Mouse (Mus musculus) kidney, adult 18-20 months (tissue): ENCODE results near the gene Mgat4d.
"Not testable (repeated sequence)": the region's sequence is repeated elsewhere in the genome, so short reads cannot be mapped to it uniquely, and the experiment has no call there.

ENCODE experiments used
- DNase-seq: peaks from one replicate; pipeline ENCODE4 v3.0.0; 2021

Gene Mgat4d

DNA sequence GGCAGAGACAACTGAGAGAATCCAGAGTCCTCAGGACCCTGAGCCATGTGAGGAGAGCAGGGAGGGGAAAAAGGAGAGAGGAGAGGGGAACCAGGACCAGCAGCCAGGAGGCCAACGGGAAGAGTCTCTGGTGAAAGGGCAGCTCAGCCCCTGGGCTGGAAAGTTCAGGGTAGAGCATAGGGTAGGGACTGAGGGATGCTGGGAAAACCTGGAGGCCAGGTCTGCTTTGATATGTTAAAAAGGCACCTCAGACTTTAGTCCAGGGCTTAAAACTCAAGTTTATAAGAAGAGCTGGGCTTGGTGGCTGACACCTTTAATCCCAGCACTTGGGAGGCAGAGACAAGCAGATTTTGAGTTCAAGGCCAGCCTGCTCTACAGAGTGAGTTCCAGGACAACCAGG lies 44.2 kb downstream of the Mgat4d start:
- DNase-seq = no peak

DNA sequence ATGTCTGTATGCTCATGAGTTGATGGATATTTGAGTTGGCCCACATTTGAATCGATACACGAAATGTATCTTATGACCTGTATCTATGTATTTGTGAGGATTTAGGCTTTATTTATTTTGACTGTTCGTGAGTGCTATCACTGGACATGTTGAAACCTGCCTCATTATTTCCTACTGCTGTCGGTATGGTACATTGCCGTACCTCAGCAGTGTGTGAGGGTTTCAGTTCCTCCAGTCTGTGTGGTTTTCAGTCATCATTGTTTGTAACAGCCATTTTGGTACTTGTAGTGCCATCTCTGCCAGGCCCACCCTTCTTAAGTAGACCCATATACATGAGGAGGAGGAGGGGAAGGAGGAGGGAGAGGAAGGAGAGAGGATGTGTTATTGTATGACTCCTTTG lies 46.1 kb downstream of the Mgat4d start:
- no peak for DNase-seq

DNA sequence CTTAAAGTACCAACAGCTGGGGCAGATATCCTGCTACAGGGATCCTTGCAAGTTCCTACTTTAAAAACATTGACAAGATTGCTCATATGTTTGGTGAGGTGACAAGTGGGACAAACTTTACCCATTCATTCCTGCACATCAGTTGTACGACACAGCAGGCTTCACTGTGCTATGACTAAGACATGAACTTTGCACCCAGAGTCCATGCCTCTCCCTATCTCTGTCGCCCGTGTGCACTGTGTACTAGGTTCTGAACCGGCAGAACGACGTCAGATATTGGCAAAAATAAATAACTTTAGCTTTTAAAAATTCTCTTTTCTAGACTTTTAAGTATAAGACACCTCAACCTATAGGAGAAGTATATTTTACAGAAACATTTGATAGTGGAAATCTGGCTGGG lies 48.4 kb downstream of the Mgat4d start:
- DNase-seq = no peak

DNA sequence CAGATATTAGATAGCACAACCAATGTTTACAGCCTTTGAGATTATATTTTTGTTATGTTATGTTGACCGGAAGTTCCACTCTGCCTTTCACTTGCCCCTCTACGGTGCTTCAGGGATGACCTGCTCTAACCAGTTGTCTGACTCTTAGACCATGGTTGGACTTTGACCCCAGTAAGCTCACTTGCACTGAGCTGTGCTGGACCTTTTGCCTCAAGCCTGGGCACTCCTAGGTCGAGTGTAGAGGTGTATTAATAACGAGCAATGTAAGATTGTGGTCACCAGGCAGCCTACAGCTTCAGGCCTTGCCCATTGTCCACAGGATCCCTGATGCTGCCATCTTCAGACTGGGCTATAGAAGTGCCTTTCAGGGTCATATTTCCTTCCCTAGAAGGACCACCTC lies 49.5 kb downstream of the Mgat4d start:
- DNase-seq = no peak

DNA sequence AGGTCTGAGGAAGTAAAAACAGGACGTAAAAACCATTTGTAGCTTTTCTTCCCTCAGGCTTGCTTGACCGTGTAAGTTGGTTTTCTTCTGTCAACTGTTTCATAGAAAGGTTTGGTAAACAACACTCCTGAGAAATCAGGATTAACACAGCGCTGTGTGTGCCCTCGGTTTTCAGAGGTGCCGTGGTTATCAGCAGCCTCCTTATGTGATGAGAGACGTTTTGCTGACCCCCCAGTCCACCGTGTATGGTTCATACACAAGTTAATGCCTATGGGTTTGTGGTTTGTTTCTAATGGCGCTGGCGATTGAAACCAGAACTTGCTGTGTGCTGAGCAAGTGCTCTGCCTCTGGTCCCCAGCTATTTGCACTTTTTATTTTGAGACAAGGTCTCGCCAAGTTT lies 57.3 kb downstream of the Mgat4d start:
- no peak for DNase-seq

DNA sequence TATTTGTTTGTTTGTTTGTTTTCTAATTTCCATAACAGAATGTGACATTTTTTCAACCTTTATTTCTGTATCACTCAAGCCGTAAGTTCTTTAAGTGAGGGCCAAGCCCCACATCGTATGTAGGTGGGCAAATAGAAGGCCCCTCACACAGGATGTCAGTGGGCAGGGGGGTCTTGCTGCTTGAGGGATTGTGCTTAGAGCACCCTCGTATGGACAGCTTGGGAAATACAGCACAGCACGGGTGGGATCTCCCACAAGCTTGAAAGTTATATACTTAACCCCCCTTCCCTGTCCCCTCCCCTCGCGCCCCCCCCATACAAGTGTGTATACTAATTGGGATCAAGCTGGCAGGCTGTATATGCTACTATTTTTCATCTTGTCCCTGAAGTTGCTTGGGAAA lies 58.6 kb downstream of the Mgat4d start:
- no peak for DNase-seq

DNA sequence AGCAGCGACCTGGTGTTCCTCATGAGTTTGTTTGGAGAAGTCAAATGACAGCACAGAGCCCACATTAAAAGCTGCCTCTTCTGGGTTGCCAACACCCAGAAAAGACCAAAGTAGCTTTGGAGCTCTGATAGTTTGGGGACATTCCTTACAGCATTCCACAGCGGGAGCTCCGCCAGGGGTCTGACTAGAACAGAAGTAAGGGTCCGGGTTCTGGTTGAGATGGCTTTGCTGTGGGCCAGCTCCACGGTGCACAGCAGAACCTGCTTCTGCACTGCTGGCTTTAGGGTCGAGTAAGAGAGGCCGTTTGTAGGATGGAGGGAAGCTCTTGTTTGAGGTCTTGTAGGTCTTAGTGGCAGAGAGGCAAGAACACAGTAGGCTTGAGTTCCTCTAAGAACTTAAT lies 60.2 kb downstream of the Mgat4d start:
- DNase-seq = no peak

DNA sequence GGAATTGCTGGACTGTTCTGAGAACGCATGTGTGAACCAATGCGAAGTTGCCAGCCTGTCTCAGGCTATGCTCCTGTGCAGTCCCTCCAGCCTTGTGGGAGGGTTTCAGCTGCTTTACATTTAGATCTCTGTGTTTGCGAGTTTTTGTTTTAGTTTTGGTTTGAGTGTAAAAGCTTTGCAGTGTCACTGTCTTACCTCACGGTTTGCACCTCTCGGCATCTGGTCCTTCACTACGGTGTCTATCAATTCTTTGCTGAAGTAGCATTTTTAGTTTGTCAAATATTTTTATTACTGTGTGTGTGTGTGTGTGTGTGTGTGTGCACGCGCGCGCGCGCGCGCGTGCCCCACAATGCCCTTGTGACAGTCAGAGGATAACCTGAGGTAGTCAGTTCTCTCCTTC lies 68.6 kb downstream of the Mgat4d start:
- no peak for DNase-seq

DNA sequence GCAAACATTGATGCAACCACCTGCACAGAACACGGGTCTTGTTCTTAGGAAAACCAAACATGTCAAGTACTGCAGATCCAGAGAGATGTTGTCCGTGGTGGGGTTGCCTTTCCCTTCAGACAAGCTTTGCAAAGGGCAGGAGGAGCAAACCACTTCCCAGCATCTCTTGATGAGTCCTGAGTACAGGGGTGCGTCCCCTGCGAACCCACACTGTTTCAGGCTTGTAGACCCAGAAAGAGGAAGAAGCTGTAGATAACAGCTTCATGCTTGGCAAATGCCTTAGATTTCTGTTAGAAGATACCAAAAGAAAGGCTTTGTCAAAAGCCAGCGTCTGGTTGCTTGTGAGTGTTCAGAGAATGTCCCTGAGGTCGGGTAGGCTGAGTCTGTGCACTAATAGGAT lies 69.7 kb downstream of the Mgat4d start:
- DNase-seq = no peak

DNA sequence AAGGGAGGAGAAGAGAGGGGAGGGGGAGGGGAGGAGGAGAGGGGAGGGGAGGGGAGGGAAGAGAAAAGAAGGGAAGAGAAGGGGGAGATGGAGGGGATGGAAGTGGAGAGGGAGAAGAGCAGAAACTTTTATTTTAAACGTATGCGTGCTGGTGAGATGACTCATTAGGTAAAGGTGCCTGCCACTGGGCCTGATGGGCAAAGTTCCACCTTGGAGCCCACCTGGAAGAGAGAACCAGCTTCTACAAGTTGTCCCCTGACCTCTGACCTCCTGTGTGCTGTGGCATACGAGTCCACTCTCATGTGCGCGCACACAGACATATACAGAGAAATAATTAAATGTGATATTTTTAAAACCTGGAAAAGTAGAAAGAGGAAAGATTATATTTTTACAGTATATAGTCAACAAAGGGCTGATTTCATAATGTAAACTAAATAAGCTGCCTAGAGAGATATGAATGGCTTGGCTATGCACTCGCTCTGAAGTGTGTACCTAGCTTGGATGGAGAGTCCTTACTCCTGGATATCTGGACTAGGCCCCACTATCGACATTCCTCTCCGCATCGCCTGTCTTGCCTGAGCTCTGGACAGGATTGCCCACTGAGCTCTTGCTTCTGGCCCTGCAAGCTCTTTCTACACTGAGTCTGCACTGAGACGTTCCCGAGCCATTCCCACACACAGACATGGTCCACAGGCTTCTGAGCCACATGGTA lies 70.7 kb downstream of the Mgat4d start:
- DNase-seq = no peak

DNA sequence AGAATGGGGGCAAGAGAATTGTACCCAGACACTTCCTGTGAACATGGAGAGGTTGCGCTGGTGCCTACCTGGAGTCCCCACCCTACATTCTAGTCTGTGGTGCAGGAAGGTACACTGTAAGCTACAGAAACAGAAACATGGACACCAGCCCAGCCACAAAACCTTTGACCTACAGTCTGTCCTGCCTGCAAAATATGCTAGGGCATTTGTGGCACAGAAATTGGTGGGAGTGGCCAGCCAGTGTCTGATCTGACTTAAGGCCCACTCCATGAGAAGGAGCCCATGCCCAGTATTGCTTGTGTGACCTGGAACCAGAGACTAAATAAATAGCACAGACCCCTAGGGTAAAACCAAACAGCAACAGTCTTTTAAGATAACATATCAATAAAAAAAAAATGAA lies 73.1 kb downstream of the Mgat4d start:
- no peak for DNase-seq

DNA sequence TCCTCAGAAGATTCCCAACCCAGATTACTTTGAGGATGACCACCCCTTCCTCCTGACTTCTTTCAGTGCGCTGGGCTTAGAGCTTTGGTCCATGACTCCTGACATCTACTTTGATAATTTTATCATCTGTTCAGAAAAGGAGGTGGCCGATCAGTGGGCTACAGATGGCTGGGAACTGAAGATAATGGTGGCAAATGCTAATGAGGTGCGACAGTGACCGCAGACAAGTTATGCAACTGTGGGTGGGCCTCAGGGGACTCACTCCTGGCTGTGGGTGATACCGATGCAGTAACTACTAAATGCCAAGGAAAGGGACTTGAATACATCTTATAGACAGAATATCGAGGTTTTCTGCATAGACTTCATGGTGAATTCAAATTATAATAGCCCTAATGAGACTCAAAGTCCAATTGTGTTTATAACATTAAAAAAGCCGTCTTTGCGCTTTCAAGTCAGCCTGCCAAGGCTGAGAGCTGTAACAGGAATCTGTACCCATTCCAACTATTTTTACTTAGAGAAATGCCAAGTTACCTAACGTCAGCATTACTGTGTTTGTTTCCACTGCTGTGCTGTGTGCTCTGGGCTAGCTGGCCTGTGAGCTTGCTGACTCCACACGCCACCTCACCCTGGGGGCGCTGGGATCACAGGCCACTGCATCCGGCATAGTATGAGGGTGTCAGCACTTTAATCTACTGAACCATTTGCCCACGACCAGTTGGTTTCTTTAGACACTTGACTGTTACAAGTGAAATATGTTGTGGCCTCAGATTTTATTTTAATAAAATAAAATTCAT lies 75.0 kb downstream of the Mgat4d start:
- DNase-seq = peak; percentile 33

DNA sequence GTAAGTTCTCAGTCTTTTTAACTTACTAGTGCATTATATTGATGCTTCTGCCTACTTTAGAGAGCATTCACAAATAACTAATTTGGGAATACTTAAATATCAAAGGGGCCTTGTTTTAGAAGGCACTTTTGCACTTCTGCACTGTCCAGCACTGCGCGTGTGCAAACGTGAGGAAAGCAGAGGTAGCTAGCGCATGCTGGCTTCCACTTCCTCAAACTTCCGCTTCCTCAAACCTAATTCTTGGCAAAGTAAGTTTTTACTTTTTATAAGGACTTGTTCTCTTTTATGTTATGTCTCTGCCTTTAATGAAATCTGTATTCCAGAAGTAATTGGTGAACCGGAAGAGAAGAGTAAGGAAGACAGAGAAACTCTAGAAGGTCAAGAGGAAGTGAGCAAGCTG lies 76.9 kb downstream of the Mgat4d start:
- no peak for DNase-seq

DNA sequence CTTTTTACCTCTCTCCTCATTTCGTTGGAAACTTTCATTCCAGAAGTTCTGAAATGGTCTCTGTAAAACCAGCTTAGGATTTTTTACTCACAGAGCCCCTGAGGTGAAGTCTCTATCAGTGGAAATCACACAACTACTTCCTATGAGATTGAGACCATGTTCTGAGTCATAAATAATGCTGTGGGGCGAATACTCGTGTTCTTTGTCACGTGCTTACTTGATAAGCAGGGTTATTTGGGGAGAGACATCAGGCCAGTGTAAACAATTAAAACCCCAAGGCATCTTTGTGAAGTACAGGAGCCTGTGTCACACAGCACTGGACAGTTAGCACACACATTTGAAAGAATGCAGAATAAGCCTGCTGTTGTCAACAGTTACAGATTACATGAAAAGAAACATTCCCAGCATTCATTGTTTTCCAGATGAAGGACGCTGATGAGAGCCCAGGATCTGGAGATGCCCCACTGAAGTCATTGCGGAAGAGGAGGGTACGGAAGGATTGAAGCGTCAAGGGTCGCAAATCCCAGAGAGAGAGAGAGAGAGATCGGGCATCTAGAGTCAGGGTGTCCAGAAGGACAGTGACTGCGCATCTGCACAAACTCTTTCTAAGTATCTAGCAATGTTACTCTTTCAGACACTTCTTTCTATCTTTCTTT lies 78.0 kb downstream of the Mgat4d start:
- DNase-seq = no peak

DNA sequence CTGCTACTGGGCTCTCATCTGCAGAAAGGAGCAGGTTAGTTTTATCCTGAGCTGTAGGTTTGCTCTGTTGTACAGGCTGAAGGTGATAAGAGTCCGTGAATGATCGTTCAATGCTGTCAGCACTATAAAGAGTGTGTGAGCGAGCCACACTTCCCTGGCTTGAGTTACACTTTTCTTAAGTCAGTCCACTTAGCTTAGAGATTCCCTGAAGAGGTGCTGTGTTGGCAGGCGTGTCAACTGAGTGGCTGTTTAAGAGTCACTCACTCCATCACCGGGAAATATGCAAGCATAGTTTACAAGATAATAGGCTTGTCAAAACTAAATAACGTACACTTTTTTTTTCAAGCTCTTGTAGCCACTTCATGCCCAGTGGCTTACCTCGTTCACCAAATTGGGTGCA lies 78.7 kb downstream of the Mgat4d start:
- DNase-seq = no peak

DNA sequence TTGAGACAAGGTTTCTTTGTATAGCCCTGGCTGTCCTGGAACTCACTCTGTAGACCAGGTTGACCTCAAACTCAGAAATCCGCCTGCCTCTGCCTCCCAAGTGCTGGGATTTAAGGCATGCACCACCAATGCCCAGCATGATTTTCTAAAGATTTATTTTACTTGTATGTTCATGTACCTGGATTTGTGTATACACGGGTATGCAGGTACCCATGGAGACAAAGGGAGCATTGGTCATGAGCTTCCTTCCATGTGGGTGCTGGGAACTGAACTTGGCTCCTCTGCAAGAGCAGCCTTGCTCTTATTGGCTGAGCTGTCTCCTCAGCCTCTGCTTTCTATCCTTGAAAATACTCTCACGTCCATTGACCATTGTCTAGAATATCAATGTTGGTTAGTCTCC lies 80.3 kb downstream of the Mgat4d start:
- DNase-seq = not testable (repeated sequence)

DNA sequence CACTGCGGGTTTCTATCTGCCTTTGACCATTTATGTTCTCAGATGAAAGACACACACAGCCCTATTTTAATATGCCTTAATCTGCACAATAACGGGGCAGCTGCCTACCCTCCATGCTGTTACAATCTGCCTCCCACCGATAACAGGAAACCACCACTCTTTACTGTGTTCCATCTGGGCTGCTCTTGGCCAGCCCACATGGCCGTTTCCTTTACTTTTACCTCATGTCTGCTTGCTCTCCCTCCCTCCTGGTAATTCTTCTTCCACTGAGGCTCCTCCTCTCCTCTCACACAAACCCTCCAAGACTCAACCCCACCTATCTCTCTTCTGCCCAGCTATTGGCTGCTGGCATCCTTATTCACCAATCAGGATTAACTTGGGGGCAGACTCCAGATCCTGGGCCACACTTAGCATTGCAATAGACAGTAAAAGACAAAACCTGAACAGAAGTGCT lies 80.8 kb downstream of the Mgat4d start:
- no peak for DNase-seq
